Mouse (Mus musculus) left cerebral cortex, postnatal 10 days (tissue): ENCODE measurements around the gene Ptpn6. TPM values are rescaled to one million over a fixed set of nuclear protein-coding genes. Genes with fewer than 3 reads are reported as not detected.
A peak's percentile ranks its signal among the peaks of the same experiment; 100 is the strongest.

Experiments
- DNase-seq, 2 experiments: peaks; one replicate each; pipeline ENCODE4 v3.0.0; 2021 to 2022; ENCODE audit warnings: low spot score in 2 of 2, mixed read lengths in 1 of 2; ENCODE audit errors: extremely low spot score in 1 of 2
- intact Hi-C: fragments of 180-260 bp; cut with DNase I; formaldehyde crosslinking; loops from one replicate; pipeline ENCODE4 v1.15.1; 2025
- total RNA-seq, 2 experiments: library from RNA; stranded (reverse); gene quantifications; 2 replicates each; pipeline ENCODE4 v1.2.3; 2021

Gene Ptpn6
- 1 to 10 TPM; 3.4 to 4.7 TPM for total RNA-seq

GRCm38 (mm10) chr6:124738511-124739023, at the start of gene Ptpn6:
Ptpn6 (minus strand) TSS chr6:124738714.
- DNase-seq, result peak in 1 of 2 experiments; percentile 62
- intact Hi-C loops, result no loop called here

GRCm38 (mm10) chr6:124787722-124788121, 49.2 kb upstream of the Ptpn6 start:
- intact Hi-C loops, result no loop called here
- peak in 1 of 2 experiments; percentile 31 for DNase-seq

- intact Hi-C loops, result no loop called here
- DNase-seq, result peak in 1 of 2 experiments; percentile 33
These were observed 48.4 kb upstream of the Ptpn6 start for GRCm38 (mm10) chr6:124786756-124787420.

GRCm38 (mm10) chr6:124782436-124782835, 43.9 kb upstream of the Ptpn6 start:
- DNase-seq, result peak in 1 of 2 experiments; percentile 81
- intact Hi-C loops, result no loop called here

- no peak for DNase-seq
- intact Hi-C loops, result no loop called here
These were observed 42.4 kb upstream of the Ptpn6 start for GRCm38 (mm10) chr6:124780917-124781316.

DNA sequence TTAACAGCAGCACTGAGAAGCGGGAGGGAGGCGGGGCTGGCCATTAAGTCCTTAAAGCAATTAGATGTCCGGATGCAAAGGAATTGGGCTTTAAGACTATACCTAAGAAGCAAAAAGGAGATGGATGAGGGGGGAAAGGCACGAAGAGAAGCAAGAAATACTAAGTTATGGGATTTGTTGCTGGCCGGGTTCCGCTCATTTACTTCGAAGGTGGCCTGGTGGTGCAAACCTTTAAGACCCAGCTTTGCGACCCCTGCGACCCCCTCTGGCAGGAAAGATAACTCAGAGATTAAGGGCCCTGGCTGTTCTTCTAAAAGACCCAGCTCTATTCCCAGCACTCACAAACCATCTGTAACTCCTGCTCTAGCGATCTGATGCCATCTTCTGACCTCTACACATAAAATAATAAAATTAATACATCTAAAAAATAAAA, 41.5 kb upstream of the Ptpn6 start:
- no peak for DNase-seq
- intact Hi-C loops, result no loop called here

GRCm38 (mm10) chr6:124779222-124779983, 40.9 kb upstream of the Ptpn6 start, which contains the start of gene Lrrc23:
Lrrc23 (minus strand) TSS chr6:124779727.
- DNase-seq, result peak; percentile 58 to 62
- intact Hi-C loops, result no loop called here

GRCm38 (mm10) chr6:124770511-124770910, 32.0 kb upstream of the Ptpn6 start:
- intact Hi-C loops, result no loop called here
- peak in 1 of 2 experiments; percentile 30 for DNase-seq

- no peak for DNase-seq
- intact Hi-C loops, result no loop called here
These were observed 31.5 kb upstream of the Ptpn6 start for GRCm38 (mm10) chr6:124770013-124770412.

DNA sequence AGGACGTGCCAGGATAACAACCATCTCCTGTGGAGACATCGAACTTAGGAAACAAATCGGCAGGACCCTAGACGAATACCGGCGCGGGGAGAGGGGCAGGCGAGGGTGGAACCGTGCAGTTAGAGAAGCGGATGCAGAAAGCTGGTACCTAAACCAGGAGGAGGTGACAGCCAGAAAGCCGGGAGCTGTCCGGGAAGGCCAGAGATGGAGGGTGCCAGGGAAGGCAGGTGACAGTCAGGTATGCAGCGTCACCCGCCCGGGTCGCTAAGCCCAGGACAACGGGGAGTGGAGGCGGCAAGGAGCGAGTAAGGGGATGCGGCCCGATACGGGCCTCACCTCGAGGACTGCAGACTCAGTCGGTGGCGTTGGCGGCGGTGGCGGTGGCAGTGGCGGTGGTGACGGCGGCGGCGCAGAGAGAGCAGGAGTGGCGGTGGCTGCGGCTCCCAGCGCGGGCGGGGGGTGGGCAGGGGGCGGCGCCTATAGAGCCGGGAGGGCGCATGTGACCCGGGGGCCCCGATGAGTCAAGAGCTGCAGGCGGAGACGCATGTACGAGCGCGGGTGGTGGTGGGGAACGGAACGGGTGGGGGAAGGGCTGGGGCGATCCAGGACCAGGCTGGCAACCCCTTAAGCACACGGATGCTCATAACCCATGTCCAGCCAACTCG, 30.7 kb upstream of the Ptpn6 start, which contains the start of gene Eno2:
TSS of gene Eno2 (minus strand) at position 573 of the 665 bp plus-strand sequence.
- intact Hi-C loops, result no loop called here
- peak; percentile 63 to 88 for DNase-seq

DNA sequence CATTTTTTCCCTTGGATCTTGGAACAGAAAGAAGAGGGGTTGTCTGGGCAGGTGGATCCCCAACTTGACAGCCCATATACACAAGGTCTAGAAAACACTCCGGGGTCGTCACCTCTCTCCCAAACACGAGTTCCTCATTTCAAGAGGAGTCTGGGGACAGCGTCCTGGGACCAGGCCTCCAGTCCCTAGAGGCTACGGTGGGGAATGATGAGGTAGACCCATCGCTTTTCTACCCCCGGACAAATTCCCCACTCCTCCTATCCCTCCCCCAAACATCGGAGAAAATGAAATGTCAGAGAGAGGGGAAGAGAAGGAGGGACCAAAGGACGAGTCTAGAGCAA, 30.2 kb upstream of the Ptpn6 start:
- intact Hi-C loops, result no loop called here
- no peak for DNase-seq

- intact Hi-C loops, result no loop called here
These were observed 29.6 kb upstream of the Ptpn6 start for GRCm38 (mm10) chr6:124767920-124768703.

GRCm38 (mm10) chr6:124767536-124767919, 29.0 kb upstream of the Ptpn6 start:
- peak in 1 of 2 experiments; percentile 22 for DNase-seq
- intact Hi-C loops, result no loop called here

More at GRCm38 (mm10) chr6:124767920-124768703, 29.6 kb upstream of the Ptpn6 start:
- DNase-seq, result peak in 1 of 2 experiments; percentile 72

- intact Hi-C loops, result no loop called here
- DNase-seq, result no peak
These were observed 27.4 kb upstream of the Ptpn6 start for GRCm38 (mm10) chr6:124765951-124766350.

GRCm38 (mm10) chr6:124759259-124759658, 20.7 kb upstream of the Ptpn6 start:
- DNase-seq, result peak; percentile 54 to 89
- intact Hi-C loops, result loop anchor here (5.0 kb wide), 1 partner anchor 48 kb away; the partner anchor contains the start of gene Spsb2

DNA sequence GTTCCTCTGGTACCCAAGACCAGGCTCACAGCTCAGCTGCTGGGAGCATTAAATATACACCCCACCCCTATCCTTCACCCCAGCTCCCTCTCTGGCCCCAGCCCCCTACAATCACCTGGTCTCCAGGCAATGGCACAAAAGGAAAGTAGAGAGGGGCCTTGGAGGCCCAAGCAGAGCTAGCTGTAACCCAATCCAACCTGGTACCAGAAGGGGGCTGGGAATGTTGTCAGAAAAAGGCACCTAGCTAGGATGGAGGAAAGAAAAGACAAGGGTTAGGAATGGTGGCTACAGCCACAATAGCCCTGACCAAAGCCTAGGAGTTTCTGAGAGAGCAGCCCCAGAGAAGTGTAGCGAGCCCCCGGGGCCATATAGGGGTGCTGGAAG, 20.3 kb upstream of the Ptpn6 start:
- intact Hi-C loops, result loop anchor here (5.0 kb wide), 1 partner anchor 48 kb away; the partner anchor contains the start of gene Spsb2
- no peak for DNase-seq

GRCm38 (mm10) chr6:124757909-124758848, 19.7 kb upstream of the Ptpn6 start:
- peak; percentile 54 to 67 for DNase-seq
- intact Hi-C loops, result loop anchor here (5.0 kb wide), 1 partner anchor 49 kb away; the partner anchor contains the start of gene Spsb2
